Mouse (Mus musculus): ENCODE data around the gene Adcyap1r1.

The Adcyap1r1 gene

DNA sequence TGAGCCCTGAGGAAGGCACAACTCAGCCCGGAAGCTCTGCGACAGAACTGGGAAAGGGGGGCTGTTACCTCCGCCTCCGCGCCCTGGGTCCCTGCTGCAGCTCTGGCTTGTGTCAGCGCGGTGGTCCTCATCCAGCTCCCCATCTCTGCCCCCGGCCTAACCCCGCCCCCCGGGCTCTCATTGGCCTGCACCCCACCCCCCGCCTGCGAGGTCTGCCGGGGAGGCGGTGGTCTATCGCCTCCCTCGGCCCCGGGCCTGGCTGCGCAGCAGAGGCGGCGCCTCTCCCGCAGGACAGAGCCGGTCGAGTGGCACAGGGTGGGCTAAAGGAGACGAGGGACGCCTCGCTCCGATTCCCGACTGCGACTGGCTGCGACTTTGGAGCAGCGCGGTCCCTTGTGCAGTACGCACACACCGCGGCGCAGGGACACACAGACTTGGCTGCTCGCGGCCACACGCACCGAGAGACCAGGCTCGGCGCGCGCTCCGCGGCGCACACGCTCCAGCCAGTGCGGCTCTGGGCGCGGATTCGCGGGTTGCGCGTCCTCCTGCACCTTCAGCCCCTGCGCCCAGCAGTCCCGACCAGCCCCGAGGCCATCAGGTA lies at the start of gene Adcyap1r1:
TSS of gene Adcyap1r1 (plus strand) at position 208 of the 601 bp plus-strand sequence.
- DNase-seq: no peak

DNA sequence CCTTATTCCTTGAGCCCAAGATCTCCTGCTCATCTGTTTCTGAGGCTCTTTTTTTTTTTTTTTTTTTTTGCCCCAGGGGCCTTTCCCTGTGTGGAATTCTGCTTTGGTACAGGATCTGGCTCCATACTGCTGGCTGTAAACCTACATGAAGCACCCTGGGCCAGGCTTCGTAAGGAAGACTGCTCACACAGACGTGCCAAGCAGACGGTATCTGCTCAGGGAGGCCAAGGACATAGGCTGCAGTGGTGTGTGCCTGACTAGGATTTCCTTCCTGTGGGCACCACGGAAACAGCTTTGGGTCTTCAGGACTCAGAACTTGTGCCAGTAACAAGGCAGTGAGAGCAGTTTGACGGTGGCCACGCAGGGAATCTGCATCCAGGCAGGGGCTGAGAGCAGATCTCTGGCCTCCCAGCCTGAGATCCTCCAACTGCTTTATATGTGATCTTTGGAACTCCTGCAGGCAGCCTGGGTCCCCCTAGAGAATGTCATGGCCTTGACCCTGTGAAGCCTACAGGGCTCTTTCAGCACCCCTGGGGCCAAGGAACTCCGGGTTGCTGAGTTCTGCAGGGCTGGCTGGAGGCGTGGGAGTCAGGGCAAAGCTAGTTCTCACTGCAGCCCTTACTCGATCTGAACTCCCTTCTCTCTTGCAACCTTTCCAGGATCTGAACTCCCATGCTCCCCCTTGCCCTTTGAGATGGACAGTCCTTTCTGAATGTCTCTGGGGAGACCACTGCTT lies 49.6 kb upstream of the Adcyap1r1 start:
- DNase-seq: no peak

DNA sequence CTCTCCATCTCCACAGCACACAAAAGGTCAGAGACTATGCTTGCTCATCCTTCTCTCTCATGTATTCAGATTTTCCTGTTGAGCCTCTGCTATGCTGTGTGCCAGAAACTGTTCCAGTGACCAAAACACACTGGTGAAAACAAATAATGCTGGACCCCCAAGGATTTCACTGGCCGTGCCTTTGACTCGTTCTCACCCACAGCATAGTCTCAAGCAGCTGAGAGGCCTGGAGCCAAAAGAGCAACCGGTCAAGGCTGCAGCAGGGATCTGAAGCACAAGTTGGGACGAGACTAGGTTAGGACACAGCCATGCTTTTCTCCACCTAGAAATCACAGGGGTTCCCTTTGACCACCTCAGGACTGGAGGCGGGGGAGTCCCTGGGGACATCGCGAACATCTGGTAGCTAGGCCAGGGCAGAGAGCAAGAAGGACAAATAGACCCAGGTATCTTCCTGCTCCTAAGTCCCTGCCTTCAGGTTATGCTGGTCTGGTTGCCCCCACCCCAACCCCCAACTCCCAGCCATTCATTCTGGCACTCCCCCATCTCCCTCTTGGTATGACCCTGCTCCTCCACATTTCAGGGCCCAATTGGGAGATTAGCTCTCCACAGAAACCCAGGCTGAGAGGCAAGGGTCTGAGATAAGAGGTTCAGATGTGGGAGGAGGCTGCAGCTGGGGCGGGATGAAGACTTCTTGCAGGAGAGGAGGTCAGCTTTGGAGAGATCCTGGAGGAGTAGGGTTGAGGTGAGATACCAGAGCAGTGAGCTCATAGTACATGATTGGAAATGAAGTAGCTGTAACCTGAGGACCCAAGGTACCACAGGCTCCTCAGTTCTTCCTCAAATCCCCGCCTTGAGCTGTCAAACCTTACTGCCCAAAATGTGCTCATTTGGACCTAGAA lies 48.1 kb upstream of the Adcyap1r1 start:
- DNase-seq: no peak

DNA sequence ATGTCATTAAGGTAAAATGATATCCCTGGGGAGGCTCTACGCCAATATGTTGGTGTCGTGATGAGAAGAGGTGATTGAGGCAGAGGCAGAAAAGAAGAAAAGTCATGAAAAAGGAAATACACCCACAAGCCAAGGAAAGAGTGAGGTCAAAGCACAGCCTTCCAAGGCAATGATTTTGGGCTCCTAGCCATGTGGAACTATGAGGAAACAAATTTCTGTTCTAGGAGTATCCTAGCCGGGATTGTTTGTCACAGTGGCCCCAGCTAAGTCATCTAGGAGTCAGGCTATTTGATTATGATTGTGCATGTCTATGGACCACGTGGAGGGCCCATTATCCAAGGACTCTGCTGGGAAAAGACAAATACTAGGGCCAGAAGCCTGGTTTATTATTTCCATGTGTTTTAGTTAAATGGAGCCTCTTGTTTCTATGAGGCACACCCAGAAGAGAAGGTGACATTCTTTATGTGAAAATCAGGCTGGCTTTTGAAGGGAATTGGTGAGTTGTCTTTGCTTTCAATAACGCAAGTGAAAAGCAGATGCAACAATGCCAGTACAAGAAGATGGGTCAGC lies 47.3 kb upstream of the Adcyap1r1 start:
- no peak for DNase-seq

DNA sequence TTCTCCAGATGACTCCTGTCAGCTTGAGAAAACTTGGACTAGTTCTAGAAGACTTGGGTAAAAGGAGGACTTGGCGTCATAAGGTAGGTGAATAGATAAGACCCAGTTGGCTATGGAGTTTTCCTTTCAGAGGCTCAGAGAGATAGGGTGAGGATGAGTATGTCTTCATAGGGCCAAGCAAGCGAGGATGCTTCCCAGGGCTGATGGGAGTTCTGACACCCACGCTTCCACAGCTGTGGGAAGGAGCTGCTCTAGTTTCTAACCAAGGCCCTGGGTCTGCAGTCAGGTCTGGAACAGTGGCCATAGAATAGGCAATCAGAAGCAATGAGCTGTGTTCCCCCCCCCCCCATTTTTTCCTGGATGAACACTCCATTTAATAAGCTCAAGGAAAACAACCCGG lies 44.4 kb upstream of the Adcyap1r1 start:
- no peak for DNase-seq

DNA sequence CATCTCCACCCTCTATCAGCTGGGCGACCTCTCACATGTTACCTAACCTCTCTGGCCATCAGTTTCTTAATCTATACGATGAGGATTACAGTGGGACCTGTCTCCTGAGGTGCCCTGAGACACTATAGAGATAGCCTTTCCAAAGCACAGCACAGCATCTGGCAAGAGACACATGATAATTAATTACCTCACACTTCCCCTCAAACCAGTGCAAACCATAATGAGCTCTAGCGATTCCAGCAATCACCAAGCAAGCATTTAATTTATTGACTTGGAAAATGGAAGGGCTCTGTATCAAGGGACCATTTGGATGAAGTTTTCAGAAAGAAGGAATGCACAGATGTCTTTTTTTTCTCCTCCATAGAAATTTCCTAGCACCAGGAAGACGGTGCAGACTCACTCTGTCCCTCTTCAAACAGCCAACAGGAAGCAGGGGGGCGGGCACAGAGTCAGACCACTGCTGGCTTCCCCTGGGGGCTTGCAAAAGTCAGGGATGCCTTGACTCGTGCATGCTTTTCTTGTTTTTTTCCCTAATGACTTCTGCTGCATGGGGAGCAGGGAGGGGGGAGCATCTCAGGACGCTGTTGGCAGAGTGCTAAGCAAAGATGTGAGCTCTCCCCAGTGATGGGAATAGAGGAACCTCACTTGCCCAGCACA lies 41.5 kb upstream of the Adcyap1r1 start:
- no peak for DNase-seq

DNA sequence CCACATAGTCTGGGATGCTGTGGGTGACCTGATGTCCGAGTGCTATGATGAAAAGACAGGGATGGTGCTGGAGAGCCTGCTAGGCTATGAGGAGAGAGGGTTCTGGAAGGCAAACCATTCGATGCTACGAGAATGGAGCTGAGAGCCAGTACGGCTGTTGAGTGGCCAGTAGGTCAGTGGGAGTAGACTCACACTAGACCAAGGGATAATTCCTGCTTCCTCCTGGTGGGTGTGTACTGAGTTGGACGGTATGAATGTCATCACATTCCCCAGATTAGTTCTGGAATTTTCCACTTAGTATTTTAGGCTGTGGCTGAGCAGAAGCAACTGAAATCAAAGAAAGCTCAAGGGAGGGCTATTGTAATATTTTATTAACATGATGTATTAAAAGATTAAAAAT lies 40.8 kb upstream of the Adcyap1r1 start:
- DNase-seq: no peak

DNA sequence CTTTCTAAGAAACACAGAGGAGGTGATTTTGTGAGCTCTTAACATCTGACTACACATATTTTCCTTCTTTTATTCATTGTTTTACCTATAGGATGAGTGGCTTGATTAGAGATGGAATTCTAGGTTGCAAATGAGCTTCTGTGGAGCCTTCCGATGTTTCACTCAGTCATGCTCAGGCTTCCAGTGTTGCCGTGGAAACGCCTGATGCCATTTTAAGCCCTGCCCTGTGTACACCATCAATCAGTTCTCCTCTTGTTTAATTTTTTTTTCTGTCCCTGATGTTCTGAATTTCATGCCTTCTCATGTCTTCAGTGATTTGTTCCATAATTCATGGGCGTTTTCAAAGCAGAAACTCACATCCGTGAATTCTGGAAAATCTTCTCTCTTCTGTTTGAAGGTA lies 35.6 kb upstream of the Adcyap1r1 start:
- no peak for DNase-seq

DNA sequence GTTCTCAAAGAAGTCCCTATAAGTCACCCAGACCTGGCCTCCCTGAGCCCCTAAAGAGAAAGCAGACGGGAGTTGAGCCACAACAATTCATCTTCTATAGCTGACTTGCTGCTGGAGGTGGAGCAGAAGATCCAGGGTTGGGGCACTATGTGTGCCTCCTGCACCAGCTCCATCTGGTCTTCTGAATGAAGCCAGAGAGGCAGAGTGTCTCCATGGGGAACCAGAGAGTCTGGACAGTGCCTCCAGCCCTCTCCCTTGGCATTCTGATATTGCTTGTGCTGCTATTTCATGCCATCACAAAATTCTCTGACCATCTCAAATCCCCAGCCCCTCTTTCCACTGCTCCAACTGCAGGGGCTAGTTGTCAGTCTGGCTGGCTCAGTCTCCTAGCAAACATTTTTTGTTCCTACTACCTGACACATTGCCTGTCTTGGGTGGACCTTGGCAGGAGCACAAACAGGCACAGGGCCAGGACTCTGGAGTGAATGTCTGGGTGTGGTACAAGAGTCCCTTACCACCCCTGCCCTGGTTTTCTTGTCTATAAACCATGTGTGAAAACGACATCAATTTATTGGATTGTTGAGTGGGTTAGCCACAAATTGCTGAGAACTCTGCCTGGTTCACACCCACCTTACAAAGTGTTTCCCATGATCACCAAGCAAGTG lies 32.9 kb upstream of the Adcyap1r1 start:
- DNase-seq: no peak

DNA sequence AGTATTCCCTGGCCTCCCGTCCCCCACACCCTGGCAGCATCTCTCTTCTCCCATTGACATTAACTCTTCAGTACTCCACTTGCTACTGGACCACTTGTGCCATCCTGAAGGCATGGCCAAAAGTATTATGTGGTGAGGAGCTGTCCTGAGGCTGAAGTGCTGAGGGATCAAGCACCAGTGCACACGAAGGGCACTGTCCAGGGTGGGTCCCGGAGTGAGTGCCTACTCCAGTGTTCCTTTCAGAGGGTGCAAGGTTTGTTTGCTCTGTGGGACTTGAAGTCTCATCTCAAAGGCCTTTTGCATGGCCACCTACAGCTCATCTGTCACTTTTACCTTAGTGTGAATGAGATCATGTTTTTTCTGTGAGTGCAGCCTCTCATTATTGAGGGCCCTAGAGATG lies 31.4 kb upstream of the Adcyap1r1 start:
- DNase-seq: no peak

DNA sequence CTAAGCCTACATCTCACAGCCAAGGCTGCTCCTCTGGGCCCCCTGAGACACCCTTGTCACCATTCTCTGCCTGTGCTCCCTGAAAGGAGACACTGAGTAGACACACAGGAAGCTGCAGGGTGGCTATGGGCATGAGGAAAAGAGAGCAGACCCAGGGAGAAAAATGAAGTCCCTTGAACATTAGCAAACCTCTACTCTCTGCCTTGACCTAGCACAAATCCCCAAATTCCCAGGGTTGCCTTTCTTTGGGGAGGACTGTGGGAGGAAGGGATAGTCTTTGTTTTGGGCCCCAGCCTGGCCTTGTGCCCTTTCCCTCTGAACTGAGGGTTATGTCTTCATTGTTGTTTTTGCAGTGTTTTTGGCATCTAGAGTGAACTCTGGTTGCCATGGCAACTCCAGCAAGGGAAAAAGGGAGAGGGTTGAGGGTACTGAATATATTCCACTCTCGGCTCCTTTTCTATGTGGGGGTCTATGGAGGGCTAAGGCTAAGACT lies 30.9 kb upstream of the Adcyap1r1 start:
- DNase-seq: no peak

DNA sequence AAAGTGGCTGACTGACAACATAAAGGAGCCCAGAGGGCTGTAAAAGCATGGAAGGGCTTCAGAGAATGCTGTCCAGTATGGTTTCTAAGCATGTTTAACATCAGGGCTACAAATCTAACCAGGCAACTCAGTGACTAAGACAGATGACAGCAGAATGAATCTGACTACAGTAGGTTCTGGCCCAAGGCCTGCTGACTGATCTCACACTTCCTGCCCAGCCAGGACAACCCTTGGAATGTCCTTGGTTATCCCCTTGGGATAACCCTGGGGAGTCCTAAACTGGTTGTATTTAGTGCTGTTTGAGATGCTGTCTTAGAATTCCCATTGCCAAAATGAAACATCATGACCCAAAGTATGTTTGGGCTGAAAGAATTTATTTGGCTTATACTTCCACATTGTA lies 19.7 kb upstream of the Adcyap1r1 start:
- DNase-seq: no peak

DNA sequence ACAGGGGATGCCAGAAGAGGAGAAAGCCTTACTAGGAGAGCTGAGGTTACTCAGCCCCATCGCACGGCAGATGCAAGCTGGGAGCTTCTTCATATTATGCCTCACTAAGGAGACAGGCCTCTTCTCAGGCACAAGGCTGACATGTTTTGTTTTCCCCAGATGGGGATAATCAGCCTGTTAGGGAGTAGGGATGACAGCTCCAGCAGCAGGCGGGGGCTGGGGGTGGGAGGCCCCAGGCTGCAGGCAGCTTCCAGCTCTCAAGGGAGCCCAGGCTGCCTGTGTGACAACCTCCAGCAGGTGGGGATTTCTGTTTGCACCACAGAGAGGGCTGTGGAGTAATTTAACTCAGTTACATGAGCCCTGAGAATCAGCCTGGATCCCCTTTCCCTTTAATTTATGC lies 17.4 kb upstream of the Adcyap1r1 start:
- DNase-seq: no peak

DNA sequence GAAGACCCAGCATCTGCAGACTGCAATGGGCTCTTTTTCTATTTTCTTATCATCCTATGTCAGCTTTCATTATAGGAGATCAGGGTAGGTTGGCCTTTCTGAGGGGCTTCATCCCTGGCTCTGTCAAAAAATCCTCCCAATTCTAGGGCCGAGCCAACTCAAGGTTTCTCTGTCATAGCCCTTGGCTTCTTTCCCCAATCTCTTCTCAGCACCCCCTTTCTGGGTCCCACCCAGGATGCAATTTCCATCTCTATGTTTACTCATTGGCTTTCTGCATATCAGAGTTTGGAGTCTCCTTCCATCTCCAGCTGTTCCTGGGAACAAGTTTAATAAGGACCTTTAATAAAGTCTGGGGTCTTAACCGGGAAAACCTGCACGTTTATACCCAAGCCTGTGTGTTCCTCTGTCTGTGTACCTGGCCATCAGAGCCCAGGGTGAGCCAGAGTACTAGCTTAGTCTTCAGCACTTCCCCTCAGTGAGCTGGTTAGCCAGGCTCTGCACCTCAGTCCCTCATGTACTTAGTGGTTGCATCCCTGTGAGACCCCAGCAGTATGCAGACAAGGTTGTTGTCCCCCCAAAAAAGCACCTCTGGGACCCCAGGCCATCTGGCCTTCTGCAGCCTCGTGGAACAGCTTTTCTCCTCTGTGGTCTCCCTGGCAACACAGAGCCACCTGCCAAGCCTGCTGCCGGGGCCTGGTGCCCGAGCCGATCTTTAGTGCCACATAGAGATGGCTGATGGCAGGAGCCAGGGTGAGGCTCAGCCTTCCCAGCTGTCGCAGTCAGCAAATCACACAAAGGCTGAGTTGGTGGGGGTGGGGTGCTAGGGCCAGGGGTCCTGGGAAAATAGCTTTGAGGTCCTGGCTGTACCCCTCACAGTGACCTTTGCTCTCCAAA lies 16.3 kb upstream of the Adcyap1r1 start:
- DNase-seq: no peak

DNA sequence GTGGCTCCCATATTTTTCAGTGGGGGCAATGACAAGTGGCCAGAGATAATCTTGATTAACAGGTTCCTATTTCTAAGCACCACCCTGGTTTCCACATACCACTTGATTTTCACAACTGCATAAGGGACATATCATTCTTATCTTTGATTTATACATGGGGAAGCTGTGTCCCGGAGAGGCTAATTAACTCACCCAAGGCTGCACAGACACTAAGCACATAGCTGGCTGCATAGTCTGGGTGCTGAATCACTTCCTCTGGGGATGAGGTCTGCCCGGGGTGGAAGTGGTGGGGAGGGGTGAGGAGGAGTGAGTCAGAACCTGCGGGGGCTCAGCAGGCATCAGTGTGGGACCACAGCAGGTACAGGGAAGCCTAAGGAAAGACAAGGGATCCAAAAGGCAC lies 13.9 kb upstream of the Adcyap1r1 start:
- no peak for DNase-seq

DNA sequence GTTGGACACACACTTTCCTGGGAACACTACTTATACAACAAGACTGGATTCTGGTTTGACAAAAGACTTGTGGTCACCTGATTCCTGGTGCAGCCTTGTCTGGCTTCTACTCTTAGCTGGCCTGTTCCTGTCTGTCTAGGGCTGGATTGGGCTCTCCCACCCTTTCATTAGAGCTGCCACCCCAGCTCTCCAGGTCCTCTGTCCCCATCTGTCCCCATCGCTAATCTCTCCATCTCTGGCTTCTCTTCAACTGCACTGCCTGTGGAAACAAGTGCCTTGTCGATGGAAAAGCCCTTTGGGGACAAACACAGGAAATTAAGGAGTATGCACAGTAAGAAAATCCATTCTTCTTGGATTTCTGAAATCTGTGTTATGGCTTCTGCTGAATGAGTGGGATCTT lies 12.9 kb upstream of the Adcyap1r1 start:
- DNase-seq: no peak

DNA sequence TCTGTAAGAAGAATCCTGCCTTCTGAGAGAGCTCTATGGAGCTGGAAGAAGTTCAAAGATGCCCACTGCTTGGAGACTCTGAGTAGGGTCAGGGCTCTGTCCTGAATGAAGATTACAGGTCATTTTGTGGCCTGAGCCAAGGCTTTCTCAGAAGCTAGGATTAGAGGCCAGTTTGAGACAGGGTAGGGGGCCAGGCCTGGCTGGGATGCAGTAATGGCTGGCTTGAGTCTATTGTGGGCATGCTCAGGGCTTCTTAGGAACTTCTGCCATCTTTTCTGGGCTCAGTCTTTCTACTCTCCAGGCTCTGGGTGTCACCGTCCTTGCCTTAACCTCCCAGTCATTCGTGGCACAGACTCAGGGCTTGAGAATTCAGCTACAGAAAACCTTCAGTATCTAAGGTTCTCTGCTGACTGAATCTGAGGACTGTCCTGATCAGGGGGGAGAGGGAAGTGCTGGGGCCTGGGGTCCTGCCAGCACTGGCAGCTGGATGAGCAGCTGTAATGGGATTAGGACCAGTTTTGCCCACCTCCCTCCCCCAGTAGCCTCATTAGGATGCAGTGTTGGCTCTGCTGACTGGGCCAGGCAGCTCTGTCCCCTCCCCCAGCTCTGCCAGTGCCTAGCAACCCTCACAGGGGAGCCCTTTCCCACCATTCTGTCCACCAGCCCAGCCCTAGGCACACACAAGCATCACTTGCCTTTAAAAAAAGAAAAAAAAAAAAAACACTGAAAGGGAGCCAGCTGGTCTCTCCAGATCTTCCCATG lies 7.7 kb upstream of the Adcyap1r1 start:
- DNase-seq: no peak

DNA sequence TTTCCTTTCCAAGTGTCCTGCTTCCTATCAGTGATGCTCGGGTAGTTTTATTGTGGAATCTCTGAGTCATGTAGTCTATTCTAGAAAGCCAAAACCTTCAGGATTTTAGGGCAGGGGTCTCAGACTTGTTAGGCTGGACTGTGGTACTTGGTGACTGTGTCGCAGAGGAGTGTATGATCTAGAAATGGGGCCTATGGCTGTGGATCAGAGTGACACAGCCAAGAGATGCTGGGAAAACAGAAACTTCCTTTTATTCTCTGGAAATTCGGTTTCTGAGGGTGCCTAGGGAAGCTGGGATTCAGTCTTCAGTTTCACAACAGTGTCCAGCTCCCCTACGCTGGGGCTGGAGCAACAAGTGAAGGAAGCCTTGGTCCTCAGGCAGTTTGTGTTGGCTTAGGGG lies 7.1 kb upstream of the Adcyap1r1 start:
- DNase-seq: no peak

DNA sequence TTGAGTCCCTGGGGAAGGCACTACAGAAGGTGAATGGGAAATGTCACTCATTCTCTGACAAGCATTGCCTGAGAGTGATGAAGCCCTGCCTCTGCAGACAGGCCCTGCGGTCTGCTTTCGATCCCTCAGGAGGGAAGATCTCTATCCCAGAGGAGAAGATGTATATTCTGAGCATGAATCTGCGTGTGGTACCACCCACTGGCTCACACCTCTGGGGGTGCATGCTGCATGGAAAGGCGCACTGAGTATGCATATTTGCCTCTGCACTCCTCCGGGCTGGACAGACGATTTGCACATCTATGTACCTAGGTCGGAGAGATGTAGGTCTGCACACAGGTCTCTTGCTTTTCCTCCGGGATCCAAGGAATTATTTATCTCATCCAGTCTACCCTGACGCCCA lies 3.6 kb upstream of the Adcyap1r1 start:
- no peak for DNase-seq

DNA sequence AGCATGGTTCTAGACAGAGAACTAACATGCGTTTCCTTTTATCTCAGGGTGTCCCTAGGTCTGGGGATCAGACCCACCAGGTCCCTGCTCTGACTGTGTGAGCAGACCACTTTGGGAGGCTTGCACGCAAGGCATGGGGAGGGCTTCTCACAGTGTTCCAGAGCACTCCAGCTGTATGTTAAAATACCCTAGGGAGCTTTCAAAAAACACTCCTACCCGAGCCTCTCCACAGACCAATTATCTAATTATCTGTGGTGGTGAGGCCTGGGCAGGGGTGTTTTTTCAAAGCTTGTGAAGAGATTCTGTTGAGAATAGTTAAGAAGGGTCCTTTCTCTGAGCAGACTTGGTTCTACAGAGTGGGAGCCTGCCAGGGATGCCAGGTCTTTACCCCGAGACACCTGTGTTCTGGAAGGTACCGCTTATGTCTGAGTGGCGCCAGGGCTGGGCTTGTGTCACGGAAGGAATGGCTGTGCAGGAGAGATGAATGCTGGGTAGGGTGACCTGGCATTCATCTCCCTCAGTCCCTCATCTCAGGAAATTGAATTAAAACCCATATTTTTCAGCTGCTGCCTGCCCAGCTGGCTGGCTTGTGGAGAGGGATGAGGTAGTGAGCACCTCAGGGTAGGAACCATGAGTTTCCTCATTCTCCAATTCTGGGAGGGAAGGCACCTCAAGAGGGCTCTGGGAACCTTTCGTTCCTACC lies 2.7 kb upstream of the Adcyap1r1 start:
- DNase-seq: no peak
